Mouse (Mus musculus): ENCODE results near the gene Kdf1. TPM values are rescaled to one million over a fixed set of nuclear protein-coding genes. Genes with fewer than 3 reads are reported as not detected.

Gene Kdf1
- total and polyA plus RNA-seq, 3 experiments: 0.04 to 0.12 TPM; not detected in 1

DNA sequence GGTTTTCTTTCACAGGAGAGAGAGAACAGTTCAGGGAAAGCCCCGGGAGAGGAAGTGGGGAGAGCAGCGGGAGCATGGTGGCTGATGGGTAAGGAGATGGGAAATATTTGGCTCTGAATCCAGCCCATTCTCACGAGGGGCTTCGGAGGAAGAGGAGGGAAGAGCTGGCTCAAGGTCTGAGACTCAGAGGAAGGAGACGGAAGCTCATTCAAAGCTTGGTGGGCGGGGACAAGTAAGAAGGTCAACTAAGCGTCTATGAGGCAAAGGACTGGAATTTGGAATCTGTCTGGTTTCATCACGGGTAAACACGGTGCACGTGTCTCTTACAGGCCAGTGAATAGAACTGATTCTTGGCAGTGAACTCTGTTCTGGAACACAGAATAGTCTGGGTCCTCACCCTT, 51.3 kb downstream of the Kdf1 start:
- H3K27ac ChIP-seq (ENCODE audit: control insufficient read depth, low read depth, low read length): no peak overlapping the region

DNA sequence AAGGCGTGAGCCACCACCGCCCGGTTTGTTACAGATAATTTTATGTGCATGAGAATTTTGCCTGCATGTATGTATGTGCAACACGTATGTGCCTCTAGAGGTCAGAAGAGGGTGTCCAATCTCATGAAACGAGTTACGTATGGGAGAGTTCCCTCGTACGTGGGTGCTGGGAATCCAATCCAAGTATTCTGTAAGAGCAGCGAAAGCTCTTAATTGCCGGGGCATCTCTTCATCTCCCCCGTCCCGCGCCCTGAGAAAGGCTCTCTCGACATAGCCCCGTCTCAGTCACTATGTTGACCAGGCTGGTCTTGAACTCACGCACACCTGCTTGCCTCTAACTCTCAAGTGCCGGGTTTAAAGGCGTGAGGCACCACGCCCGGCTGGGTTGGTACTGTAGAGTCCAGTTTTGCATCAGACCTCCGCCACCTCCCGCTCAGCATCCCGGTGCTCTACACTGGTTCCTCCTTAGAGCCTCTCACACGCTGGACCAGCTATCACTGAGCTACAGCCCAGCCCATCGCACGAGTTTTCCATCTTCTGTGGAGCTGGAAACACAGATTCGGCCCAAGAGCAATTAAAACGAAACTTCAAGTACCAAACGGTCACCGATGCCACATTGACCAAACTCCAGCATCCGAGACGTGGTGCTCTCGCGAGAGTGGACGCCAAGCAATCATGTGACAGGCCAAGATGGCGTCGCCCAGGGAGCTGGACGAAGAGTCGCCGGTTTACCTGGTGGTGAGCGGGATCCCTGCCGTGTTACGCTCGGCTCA, 55.5 kb downstream of the Kdf1 start, which contains the start of gene Gpatch3:
Gpatch3 (plus strand) TSS at position 676 of the 773 bp plus-strand sequence.
- no peaks in the 10 kb centered on the region for H3K36me3 ChIP-seq (ENCODE audit: control insufficient read depth in 1 of 2, insufficient read depth in 2 of 2, low read length in 2 of 2)
- peak; percentile 94 for DNase-seq (ENCODE audit: low read depth, low spot score)
- TF ChIP-seq CHD2 (IDR thresholded peaks at IDR 0.05; ENCODE audit: low read length): peak; percentile 98
- no peak for TF ChIP-seq RAD21 (IDR thresholded peaks at IDR 0.05; ENCODE audit: low read depth, low read length)
- TF ChIP-seq KAT2A (conservative IDR thresholded peaks at IDR 0.05; ENCODE audit: low read depth, low read length): peak; percentile 59; the same call in 1 of the 2 replicates
- TF ChIP-seq POLR2AphosphoS2 (IDR thresholded peaks at IDR 0.05; ENCODE audit: low read length): peak; percentile 72
- peak; percentile 97 for TF ChIP-seq USF1 (IDR thresholded peaks at IDR 0.05; ENCODE audit: low read depth, low read length)
- TF ChIP-seq MEF2A (IDR thresholded peaks at IDR 0.05; ENCODE audit: extremely low read depth, insufficient replicate concordance, low read depth, low read length, poor library complexity, severe bottlenecking): no peak
- no peak for TF ChIP-seq ZKSCAN1 (IDR thresholded peaks at IDR 0.05; ENCODE audit: low read depth, low read length)
- TF ChIP-seq UBTF (IDR thresholded peaks at IDR 0.05; ENCODE audit: borderline replicate concordance, insufficient read depth, low read depth, low read length): no peak
- no peak for TF ChIP-seq BHLHE40 (IDR thresholded peaks at IDR 0.05; ENCODE audit: borderline replicate concordance, low read depth, low read length)
- TF ChIP-seq TAL1 (IDR thresholded peaks at IDR 0.05; ENCODE audit: low read length): no peak
- no peak for TF ChIP-seq RCOR1 (IDR thresholded peaks at IDR 0.05; ENCODE audit: low read depth, low read length)
- TF ChIP-seq CTCF (IDR thresholded peaks at IDR 0.05 in 2 of 3, conservative IDR thresholded peaks at IDR 0.05 in 1 of 3; ENCODE audit: control insufficient read depth in 1 of 3, insufficient read depth in 1 of 3, low read depth in 2 of 3, low read length in 3 of 3, poor library complexity in 1 of 3, severe bottlenecking in 1 of 3): peak in 2 of 3 experiments; percentile 28 to 38; a peak in 3 of 6 replicates
- peak; percentile 98 for TF ChIP-seq TBP (IDR thresholded peaks at IDR 0.05; ENCODE audit: low read depth, low read length)
- no peak for TF ChIP-seq ZC3H11A (IDR thresholded peaks at IDR 0.05; ENCODE audit: low read depth, low read length)
- TF ChIP-seq USF2 (IDR thresholded peaks at IDR 0.05; ENCODE audit: borderline replicate concordance in 1 of 2, insufficient read depth in 1 of 2, low read depth in 1 of 2, low read length in 2 of 2): peak; percentile 60 to 73; a peak in 3 of 4 replicates
- no peak for TF ChIP-seq JUND (IDR thresholded peaks at IDR 0.05; ENCODE audit: low read depth, low read length)
- 0 out of 2 replicates have a peak, but pooled peaks have one; percentile 41 for TF ChIP-seq MYC (IDR thresholded peaks at IDR 0.05; ENCODE audit: low read depth, low read length)
- TF ChIP-seq EP300 (IDR thresholded peaks at IDR 0.05; ENCODE audit: low read depth in 1 of 2, low read length in 2 of 2): no peak
- peak; percentile 94 for TF ChIP-seq MXI1 (IDR thresholded peaks at IDR 0.05; ENCODE audit: low read depth, low read length)
- TF ChIP-seq E2F4 (IDR thresholded peaks at IDR 0.05; ENCODE audit: borderline replicate concordance, low read depth, low read length): no peak
- peak; percentile 99 for TF ChIP-seq SIN3A (IDR thresholded peaks at IDR 0.05; ENCODE audit: low read length)
- TF ChIP-seq ZMIZ1 (IDR thresholded peaks at IDR 0.05; ENCODE audit: low read depth, low read length): no peak
- no peak for TF ChIP-seq SMC3 (IDR thresholded peaks at IDR 0.05; ENCODE audit: low read depth, low read length)
- no peak for TF ChIP-seq POLR2AphosphoS5 (IDR thresholded peaks at IDR 0.05; ENCODE audit: borderline replicate concordance, low read depth, low read length)
- TF ChIP-seq HCFC1 (IDR thresholded peaks at IDR 0.05; ENCODE audit: low read depth, low read length): peak; percentile 93
- no peak for TF ChIP-seq ZNF384 (IDR thresholded peaks at IDR 0.05; ENCODE audit: low read depth, low read length)
- TF ChIP-seq GABPA (IDR thresholded peaks at IDR 0.05; ENCODE audit: low read depth, low read length): no peak
- TF ChIP-seq MYB (IDR thresholded peaks at IDR 0.05; ENCODE audit: low read depth, low read length): no peak
- no peak for TF ChIP-seq CHD1 (IDR thresholded peaks at IDR 0.05; ENCODE audit: low read depth, low read length)

More for the DNA sequence above, 51.3 kb downstream of the Kdf1 start:
- H3K79me2 ChIP-seq (ENCODE audit: control insufficient read depth, insufficient read depth, low read length, poor library complexity): peaks cover 4% of the 10 kb centered on the region; the same call in 1 of the 2 replicates
- TF ChIP-seq NRF1 (IDR thresholded peaks at IDR 0.05; ENCODE audit: insufficient read depth, low read depth, low read length, poor library complexity, severe bottlenecking) (no peak), CHD1 (IDR thresholded peaks at IDR 0.05; ENCODE audit: low read depth, low read length) (no peak), SMC3 (IDR thresholded peaks at IDR 0.05; ENCODE audit: low read depth, low read length) (no peak)
- H3K9me3 ChIP-seq (replicated peaks; ENCODE audit: insufficient read depth, low read length): no peaks in the 10 kb centered on the region
- H3K4me1 ChIP-seq (ENCODE audit: control insufficient read depth in 1 of 2, insufficient read depth in 2 of 2, low read length in 2 of 2): no peaks in the 10 kb centered on the region; a peak in 1 of 4 replicates
- no peak for DNase-seq (ENCODE audit: low read depth, low spot score)
- H3K27me3 ChIP-seq (ENCODE audit: control insufficient read depth in 1 of 2, insufficient read depth in 2 of 2, low read length in 2 of 2): no peaks in the 10 kb centered on the region
- H3K9ac ChIP-seq (ENCODE audit: control insufficient read depth, low read depth, low read length, poor library complexity, severe bottlenecking): no peak overlapping the region
- no peak overlapping the region for H3K4me3 ChIP-seq (ENCODE audit: control insufficient read depth in 1 of 2, insufficient read depth in 1 of 2, low read depth in 2 of 2, low read length in 2 of 2)
- H3K36me3 ChIP-seq (ENCODE audit: control insufficient read depth in 1 of 2, insufficient read depth in 2 of 2, low read length in 2 of 2): no peaks in the 10 kb centered on the region

More for the DNA sequence above, 55.5 kb downstream of the Kdf1 start, which contains the start of gene Gpatch3:
- H3K9me3 ChIP-seq (replicated peaks; ENCODE audit: insufficient read depth, low read length): no peaks in the 10 kb centered on the region
- H3K27me3 ChIP-seq (ENCODE audit: control insufficient read depth in 1 of 2, insufficient read depth in 2 of 2, low read length in 2 of 2): no peaks in the 10 kb centered on the region
- H3K27ac ChIP-seq (ENCODE audit: control insufficient read depth, low read depth, low read length): peak within 1 kb of the TSS; percentile 81
- peaks cover 4% of the 10 kb centered on the region; the same call in 1 of the 2 replicates for H3K79me2 ChIP-seq (ENCODE audit: control insufficient read depth, insufficient read depth, low read length, poor library complexity)
- H3K4me1 ChIP-seq (ENCODE audit: control insufficient read depth in 1 of 2, insufficient read depth in 2 of 2, low read length in 2 of 2): no peaks in the 10 kb centered on the region
- H3K9ac ChIP-seq (ENCODE audit: control insufficient read depth, low read depth, low read length, poor library complexity, severe bottlenecking): peak within 1 kb of the TSS; percentile 86
- peak within 1 kb of the TSS; percentile 54 to 84 for H3K4me3 ChIP-seq (ENCODE audit: control insufficient read depth in 1 of 2, insufficient read depth in 1 of 2, low read depth in 2 of 2, low read length in 2 of 2)

Measured in MEL (cell line).